Mouse (Mus musculus) lung, adult 2 months (tissue): ENCODE data around the gene Plp2.

ENCODE experiments used
- CTCF ChIP-seq: fragments of 200-500 bp; IDR thresholded peaks from 2 replicates; pipeline ENCODE4 v1.5.1; 2011; ENCODE audit warnings: mild to moderate bottlenecking, low read length, control low read depth; ENCODE audit not compliant: insufficient read depth
- POLR2A ChIP-seq: fragments of 200-500 bp; IDR thresholded peaks from 2 replicates; pipeline ENCODE4 v1.6.1; 2011; ENCODE audit warnings: low read depth, mild to moderate bottlenecking, control low read depth, low read length, borderline replicate concordance; ENCODE audit errors: extremely low read depth

GRCm38 (mm10) chrX:7648671-7649304 lies 22.4 kb downstream of the Plp2 start:
- no peak for TF ChIP-seq CTCF
- TF ChIP-seq POLR2A = peak; percentile 73; the same call in 1 of the 2 replicates
